Mouse (Mus musculus): ENCODE data around the gene Eif5. TPM values are rescaled to one million over a fixed set of nuclear protein-coding genes. Genes with fewer than 3 reads are reported as not detected.

The Eif5 gene
- polyA plus RNA-seq, 1 experiment from 2014 or later = 597 TPM

DNA sequence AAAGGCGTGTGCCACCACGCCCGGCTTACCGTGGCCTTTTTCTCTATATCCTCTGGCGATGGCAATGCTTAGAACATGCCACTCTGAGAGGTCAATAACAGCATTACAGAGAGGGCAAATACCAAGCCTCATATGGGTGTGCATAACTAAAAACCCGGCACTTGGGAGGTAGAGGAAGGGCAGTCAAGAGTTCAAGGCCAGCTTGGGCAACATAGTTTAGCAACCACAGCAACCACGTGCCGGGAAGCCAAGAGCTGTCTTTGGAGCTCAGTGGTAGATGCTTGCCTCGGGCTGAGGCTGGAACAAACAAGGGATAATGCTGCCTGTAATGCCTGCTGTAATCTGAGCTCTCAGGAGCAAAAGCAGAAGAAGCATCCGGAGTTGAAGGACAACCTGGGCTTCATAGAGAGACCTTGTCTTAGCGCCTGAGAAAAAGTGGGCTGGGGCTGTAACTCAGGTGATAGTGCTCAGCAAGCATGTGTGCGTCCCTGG is 25.2 kb upstream of the Eif5 start:
- H3K27me3 ChIP-seq = 0 out of 2 replicates have a peak, but pooled peaks cover 2% of the 10 kb centered on the region
- ATAC-seq (ENCODE audit: low FRiP score, low read depth) = no peak

DNA sequence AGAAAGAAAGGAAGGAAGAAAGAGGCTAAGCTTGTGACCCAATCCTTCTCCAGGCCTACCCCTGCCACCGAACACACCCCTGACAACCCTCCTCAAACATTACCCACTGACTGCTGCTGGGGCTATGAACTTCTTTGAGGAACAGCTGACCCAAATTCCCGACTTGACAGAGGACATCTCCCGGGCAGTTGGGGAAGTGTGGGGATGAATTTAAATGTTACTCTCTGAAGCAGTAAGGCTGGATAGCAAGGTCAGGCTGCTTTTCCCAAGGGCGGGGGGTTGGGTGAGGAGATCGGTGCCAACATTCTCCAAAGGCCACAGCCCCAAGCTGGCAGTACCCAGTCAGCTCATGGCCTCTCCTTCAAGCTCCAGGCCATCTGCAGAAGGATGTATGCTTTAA is 24.1 kb upstream of the Eif5 start:
- no peaks in the 10 kb centered on the region for H3K9me3 ChIP-seq
- no peak for ATAC-seq (ENCODE audit: low FRiP score, low read depth)
- no peak overlapping the region for H3K4me3 ChIP-seq
- no peak overlapping the region for H3K27ac ChIP-seq
- H3K9ac ChIP-seq = no peak overlapping the region
- WGBS = 72% methylated on average over 5 of the region's 5 CpGs
- no peaks in the 10 kb centered on the region for H3K36me3 ChIP-seq
- no peak overlapping the region for H3K4me2 ChIP-seq (replicated peaks)
- H3K27me3 ChIP-seq = 0 out of 2 replicates have a peak, but pooled peaks cover 2% of the 10 kb centered on the region
- no peaks in the 10 kb centered on the region for H3K4me1 ChIP-seq

More for the DNA sequence above, 25.2 kb upstream of the Eif5 start:
- Histone ChIP-seq H3K27ac (no peak overlapping the region), H3K9ac (no peak overlapping the region), H3K4me3 (no peak overlapping the region), H3K9me3 (no peaks in the 10 kb centered on the region), H3K4me1 (no peaks in the 10 kb centered on the region), H3K4me2 (replicated peaks) (no peak overlapping the region), H3K36me3 (no peaks in the 10 kb centered on the region)
- 88% methylated on average over 12 of the region's 12 CpGs for whole genome bisulfite sequencing

DNA sequence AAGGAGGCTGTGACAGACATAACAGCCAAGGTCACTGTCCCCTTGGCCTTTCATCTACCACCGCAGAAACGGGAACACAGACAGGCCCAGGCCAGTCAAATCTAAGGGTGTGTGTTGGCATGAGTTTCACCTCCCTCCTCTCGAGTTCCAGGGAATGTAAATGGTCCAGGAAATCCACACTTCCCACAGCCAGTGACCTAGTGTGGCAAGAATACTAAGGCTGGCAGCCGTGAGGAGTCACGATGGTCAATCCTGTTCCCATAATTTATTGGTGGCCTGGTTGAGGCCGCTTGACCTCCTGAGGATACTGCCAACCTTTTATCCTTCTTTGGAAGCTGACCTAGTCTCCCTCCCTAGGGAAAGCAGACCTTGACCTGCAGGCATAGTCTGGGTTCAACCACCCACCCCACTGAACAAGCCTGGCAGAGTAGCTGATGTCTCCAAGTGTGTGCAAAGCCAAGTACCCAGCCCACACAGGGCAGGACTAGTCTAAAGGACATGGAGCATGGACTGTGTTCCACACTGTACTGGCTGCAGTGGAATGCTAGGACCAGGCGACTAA is 23.5 kb upstream of the Eif5 start:
- 58% methylated on average over 7 of the region's 7 CpGs for WGBS
- no peak for ATAC-seq (ENCODE audit: low FRiP score, low read depth)
- H3K27me3 ChIP-seq = no peaks in the 10 kb centered on the region
- no peak overlapping the region for H3K9ac ChIP-seq
- no peak overlapping the region for H3K27ac ChIP-seq
- H3K4me1 ChIP-seq = no peaks in the 10 kb centered on the region
- H3K4me3 ChIP-seq = no peak overlapping the region
- H3K9me3 ChIP-seq = no peaks in the 10 kb centered on the region
- no peak overlapping the region for H3K4me2 ChIP-seq (replicated peaks)
- no peaks in the 10 kb centered on the region for H3K36me3 ChIP-seq

DNA sequence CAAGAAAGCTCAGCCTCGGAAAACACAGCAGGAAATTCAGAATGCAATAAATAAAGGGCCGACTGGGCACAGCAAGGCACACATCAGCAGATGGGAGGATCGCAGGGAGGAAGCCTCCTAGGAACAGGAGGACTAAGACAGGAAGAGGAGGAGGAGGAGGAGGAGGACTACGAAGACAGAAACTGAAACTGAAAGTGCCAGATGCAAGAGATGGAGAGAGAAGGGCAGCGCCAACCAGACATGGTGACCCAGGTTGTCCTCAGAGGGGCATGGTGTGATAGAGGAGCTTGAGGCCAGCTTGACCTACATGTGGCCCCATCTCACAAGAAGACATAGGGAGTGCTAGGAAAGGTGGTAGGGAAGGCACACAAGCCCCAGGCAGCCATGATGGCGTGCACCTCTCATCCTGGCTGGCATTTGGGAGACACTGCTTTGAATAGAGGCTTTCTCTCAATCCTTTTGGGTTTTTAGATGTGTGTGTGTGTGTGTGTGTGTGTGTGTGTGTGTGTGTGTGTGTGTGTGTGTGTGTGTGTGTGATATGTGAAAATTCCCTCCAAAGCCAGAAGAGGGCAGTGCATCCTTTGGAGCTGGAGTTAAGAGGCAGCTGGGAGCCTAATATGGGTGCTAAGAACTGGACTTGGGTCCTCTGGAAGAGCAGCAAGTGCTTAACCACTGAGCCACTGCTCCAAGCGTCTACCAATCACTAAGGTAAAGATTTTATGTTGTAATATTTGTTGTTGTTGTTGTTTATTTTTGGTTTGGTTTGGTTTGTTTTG is 22.8 kb upstream of the Eif5 start:
- no peak overlapping the region for H3K27ac ChIP-seq
- no peak for ATAC-seq (ENCODE audit: low FRiP score, low read depth)
- no peaks in the 10 kb centered on the region for H3K4me1 ChIP-seq
- H3K27me3 ChIP-seq = no peaks in the 10 kb centered on the region
- H3K4me3 ChIP-seq = no peak overlapping the region
- H3K9ac ChIP-seq = no peak overlapping the region
- H3K4me2 ChIP-seq (replicated peaks) = no peak overlapping the region
- H3K36me3 ChIP-seq = no peaks in the 10 kb centered on the region
- 72% methylated on average over 7 of the region's 7 CpGs for WGBS
- no peaks in the 10 kb centered on the region for H3K9me3 ChIP-seq

DNA sequence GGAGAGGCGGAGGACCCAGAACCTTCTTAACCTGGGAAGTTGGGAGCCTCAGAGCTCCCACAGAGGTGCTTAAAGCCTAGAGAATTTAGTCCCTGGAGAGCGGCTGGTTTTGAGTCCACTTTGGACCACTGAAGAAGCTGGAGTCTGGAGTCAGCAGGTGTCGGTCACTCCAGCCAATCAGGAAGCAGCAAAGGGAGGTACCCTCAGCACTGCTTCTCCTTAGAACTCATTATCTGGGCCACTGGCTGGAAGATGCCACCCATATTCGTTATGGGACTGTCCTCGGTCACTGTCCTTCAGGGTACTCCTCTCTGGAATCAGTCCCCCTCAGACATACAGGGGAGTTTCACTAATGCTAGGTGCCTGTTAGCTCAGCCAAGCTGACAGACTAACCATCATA is 21.9 kb upstream of the Eif5 start:
- Histone ChIP-seq H3K27ac (no peak overlapping the region), H3K9ac (no peak overlapping the region), H3K36me3 (no peaks in the 10 kb centered on the region), H3K27me3 (no peaks in the 10 kb centered on the region), H3K4me3 (no peak overlapping the region), H3K4me2 (replicated peaks) (no peak overlapping the region), H3K9me3 (no peaks in the 10 kb centered on the region), H3K4me1 (no peaks in the 10 kb centered on the region)
- 89% methylated on average over 5 of the region's 5 CpGs for WGBS
- ATAC-seq (ENCODE audit: low FRiP score, low read depth) = no peak

DNA sequence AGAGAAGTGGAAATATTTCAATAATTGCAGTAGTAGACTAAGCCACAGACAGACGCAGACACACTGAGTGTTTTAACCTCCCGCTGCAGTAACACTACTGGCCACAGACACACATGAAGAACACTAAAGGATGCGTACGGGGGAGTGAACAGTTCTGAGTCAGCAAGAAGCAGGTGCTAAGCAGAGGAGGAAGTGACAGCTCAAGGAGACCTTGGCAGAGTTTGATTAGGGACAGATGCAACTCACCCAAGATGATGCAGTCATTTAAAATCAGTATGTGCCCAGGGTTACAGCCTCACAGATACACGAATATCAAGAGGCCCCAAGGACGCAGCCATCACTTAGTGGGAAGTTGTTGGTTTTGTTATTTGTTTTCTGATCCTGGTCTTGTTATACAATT is 21.0 kb upstream of the Eif5 start:
- no peak overlapping the region for H3K27ac ChIP-seq
- no peaks in the 10 kb centered on the region for H3K36me3 ChIP-seq
- H3K4me2 ChIP-seq (replicated peaks) = no peak overlapping the region
- 79% methylated on average over 6 of the region's 6 CpGs for WGBS
- H3K4me1 ChIP-seq = no peaks in the 10 kb centered on the region
- peaks cover 5% of the 10 kb centered on the region; the same call in 1 of the 2 replicates for H3K9me3 ChIP-seq
- H3K27me3 ChIP-seq = no peaks in the 10 kb centered on the region
- ATAC-seq (ENCODE audit: low FRiP score, low read depth) = no peak
- no peak overlapping the region for H3K9ac ChIP-seq
- no peak overlapping the region for H3K4me3 ChIP-seq

DNA sequence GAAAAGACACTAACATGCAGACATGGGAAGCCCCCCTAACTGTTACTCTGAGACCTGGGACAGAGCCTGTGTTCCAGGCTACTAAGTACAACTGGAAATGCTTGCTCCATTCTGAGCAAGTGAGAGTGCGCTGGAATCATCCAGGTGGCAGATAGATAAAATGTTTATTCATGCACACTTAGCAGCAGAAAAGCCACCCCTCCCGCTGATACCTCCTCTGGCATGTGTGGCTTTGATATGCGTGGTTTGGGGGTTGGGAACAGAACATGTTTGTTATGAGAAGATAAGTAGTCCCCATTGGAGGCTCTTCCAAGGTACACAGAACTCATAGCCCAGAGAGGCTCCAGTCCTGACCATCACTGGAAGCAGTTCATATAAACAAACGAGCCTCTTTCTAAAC is 19.9 kb upstream of the Eif5 start:
- 70% methylated on average over 4 of the region's 4 CpGs for WGBS

DNA sequence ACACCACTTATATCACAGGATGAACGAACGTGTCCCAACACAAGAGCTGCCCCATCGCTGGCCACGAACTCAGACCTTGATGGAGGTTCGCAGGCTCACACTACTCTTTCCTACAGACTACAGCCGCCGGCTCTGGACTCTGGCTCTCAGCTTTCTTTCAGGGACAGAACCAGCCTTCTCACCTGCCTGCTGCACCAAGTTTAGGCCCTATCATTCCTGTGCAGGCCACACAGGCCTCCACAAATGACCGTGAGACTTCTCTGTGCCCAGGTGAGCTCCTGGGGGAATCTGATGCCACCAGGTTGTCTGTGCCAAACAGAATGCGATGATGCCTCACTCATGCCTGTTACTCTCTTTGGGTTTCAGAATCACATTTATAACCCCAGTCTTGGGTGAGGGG is 19.4 kb upstream of the Eif5 start:
- Histone ChIP-seq H3K4me3 (no peak overlapping the region), H3K9me3 (peaks cover 19% of the 10 kb centered on the region), H3K36me3 (no peaks in the 10 kb centered on the region), H3K27ac (no peak overlapping the region), H3K27me3 (no peaks in the 10 kb centered on the region), H3K4me2 (replicated peaks) (no peak overlapping the region), H3K4me1 (no peaks in the 10 kb centered on the region), H3K9ac (no peak overlapping the region)
- WGBS = 89% methylated on average over 9 of the region's 9 CpGs
- ATAC-seq (ENCODE audit: low FRiP score, low read depth) = no peak

More for the DNA sequence above, 19.9 kb upstream of the Eif5 start:
- Histone ChIP-seq H3K27ac (no peak overlapping the region), H3K4me1 (no peaks in the 10 kb centered on the region), H3K4me2 (replicated peaks) (no peak overlapping the region), H3K27me3 (no peaks in the 10 kb centered on the region), H3K9ac (no peak overlapping the region), H3K36me3 (no peaks in the 10 kb centered on the region), H3K9me3 (peaks cover 16% of the 10 kb centered on the region), H3K4me3 (no peak overlapping the region)
- ATAC-seq (ENCODE audit: low FRiP score, low read depth) = no peak

DNA sequence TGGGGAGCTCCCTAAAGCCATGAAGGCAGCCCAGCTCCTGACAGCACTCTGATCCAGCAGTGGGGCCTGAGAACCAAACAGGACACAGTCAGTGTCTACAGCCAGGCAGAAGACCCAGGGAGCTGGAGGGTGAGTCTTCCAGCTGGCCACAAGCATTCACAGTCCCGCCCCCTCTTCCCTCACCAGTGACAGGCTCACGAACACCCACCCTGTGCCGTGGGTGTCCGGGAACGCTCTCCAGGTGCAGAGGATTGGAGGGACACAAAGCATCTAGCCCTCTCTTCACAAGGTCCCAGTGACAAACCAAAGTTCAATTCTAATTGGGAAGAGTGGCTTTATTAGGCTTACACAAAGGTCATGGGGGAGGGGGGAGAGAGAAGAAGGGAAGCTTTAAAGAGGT is 18.0 kb upstream of the Eif5 start:
- 61% methylated on average over 5 of the region's 5 CpGs for WGBS
- no peaks in the 10 kb centered on the region for H3K27me3 ChIP-seq
- no peaks in the 10 kb centered on the region for H3K36me3 ChIP-seq
- no peaks in the 10 kb centered on the region for H3K4me1 ChIP-seq
- ATAC-seq (ENCODE audit: low FRiP score, low read depth) = no peak
- no peak overlapping the region for H3K4me3 ChIP-seq
- peaks cover 19% of the 10 kb centered on the region for H3K9me3 ChIP-seq
- H3K27ac ChIP-seq = no peak overlapping the region
- H3K4me2 ChIP-seq (replicated peaks) = no peak overlapping the region
- no peak overlapping the region for H3K9ac ChIP-seq

DNA sequence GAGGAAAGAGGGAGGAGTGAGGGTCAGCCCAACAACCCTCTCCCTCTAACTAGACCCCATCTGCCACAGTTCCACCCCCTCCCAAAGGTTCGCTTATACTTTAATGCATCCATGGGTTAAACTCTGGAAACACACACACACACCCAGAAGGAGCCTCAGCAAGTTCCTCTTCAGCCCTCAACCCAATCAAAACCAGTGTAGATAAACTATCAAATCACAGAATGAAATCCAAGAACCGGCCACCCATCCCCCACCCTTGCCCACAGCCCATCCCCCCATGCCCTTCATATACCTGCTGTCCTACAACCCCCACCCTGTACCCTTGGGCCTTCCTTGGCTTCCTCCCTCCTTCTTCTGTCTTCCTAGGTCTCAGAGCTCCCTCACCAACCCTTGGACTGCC is 16.8 kb upstream of the Eif5 start:
- 82% methylated on average over 2 of the region's 2 CpGs for WGBS
- Histone ChIP-seq H3K4me2 (replicated peaks) (no peak overlapping the region), H3K4me1 (no peaks in the 10 kb centered on the region), H3K9me3 (peaks cover 19% of the 10 kb centered on the region), H3K27ac (no peak overlapping the region), H3K4me3 (no peak overlapping the region), H3K36me3 (no peaks in the 10 kb centered on the region), H3K27me3 (no peaks in the 10 kb centered on the region), H3K9ac (no peak overlapping the region)
- no peak for ATAC-seq (ENCODE audit: low FRiP score, low read depth)

DNA sequence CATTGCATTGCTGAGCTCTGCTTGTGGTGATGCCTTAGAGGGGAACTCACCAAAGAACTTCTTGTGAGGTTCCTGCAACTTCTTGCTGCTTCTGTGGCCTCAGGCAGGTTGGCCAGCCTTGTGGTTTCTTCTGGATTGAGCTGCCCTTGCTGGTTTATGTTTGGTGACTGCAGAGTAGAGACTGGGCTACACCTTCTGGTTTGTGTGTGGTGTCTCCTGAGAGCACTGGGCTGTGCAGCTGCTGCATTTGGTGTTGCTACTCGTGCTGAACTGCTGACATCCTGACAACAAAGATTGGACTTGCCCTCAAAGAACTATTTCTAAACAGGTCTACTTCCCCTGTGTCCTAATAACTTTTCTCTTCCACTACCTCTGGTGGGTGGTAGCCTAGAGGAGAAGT is 13.3 kb upstream of the Eif5 start:
- 73% methylated on average over 1 of the region's 1 CpGs for WGBS
- no peak overlapping the region for H3K27ac ChIP-seq
- no peaks in the 10 kb centered on the region for H3K4me1 ChIP-seq
- peaks cover 19% of the 10 kb centered on the region for H3K9me3 ChIP-seq
- H3K9ac ChIP-seq = no peak overlapping the region
- H3K36me3 ChIP-seq = no peaks in the 10 kb centered on the region
- no peak for ATAC-seq (ENCODE audit: low FRiP score, low read depth)
- no peak overlapping the region for H3K4me3 ChIP-seq
- H3K4me2 ChIP-seq (replicated peaks) = no peak overlapping the region
- H3K27me3 ChIP-seq = no peaks in the 10 kb centered on the region

DNA sequence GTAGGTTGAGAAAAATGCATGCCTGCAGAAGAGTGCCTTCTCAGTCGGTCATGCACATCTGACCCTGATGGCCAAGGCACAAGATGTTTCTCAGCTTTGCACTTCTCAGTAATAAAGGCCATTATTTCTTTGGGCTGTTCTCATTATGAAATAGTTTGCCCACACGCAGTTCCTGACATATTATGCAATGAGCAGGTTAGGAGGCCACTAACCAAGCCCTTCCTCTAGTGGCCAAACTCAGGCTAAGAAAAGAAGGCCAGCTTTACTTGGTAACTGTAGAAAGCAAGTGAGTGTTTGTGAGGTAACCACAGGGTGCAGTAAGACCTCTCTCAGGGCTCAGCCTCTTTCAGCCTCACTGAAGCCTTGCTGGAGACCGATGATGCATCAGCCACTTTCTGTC is 12.9 kb upstream of the Eif5 start:
- 75% methylated on average over 3 of the region's 3 CpGs for WGBS
- no peak for ATAC-seq (ENCODE audit: low FRiP score, low read depth)
- Histone ChIP-seq H3K9ac (no peak overlapping the region), H3K27ac (no peak overlapping the region), H3K4me2 (replicated peaks) (no peak overlapping the region), H3K36me3 (no peaks in the 10 kb centered on the region), H3K9me3 (peaks cover 19% of the 10 kb centered on the region), H3K27me3 (no peaks in the 10 kb centered on the region), H3K4me3 (no peak overlapping the region), H3K4me1 (no peaks in the 10 kb centered on the region)
